Mouse (Mus musculus) cerebellum, postnatal 25 days (tissue): ENCODE data around the gene Akr1d1.
A peak's percentile ranks its signal among the peaks of the same experiment; 100 is the strongest.

Source experiments
- DNase-seq, 2 experiments: peaks; one replicate each; pipeline ENCODE4 v3.0.0; 2021; ENCODE audit warnings: mixed read lengths in 2 of 2

The Akr1d1 gene

DNA sequence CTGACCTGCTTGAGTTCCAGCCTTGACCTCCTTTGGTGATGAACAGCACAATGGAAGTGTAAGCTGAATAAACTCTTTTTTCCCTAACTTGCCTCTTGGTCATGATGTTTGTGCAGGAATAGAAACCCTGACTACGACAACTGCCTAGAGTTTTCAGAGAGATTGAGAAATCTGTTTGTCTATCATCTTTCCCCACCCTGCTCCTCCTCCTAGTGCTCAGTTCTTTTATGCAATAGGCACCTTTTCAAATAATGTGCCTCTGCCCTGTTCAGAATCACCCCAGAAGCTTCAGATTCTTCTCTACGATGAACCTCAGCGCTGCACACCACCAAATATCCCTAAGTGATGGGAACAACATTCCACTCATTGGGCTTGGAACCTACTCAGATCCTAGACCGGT, at the start of gene Akr1d1:
Gene Akr1d1 (plus strand): TSS at position 234 of the 400 bp plus-strand sequence.
- DNase-seq = no peak

DNA sequence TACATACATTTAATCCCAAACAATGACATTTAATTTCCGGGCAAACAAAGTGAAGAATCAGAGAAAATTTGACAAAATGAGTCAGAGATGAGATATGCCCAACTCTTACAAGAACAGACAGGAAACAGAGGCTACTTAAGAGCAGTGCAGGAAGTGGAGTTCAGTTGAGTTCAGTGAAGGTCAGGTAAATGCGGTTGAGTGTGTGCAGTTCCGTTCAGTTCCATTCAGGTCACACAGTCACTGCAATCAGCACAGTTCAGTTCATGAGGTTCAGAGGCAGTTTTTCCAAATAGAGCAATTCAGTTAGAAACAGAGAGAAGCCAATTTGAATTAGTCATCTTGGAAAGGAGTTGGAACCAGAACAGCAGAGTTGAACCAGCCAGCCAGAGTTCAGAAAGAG, 48.8 kb upstream of the Akr1d1 start:
- no peak for DNase-seq

DNA sequence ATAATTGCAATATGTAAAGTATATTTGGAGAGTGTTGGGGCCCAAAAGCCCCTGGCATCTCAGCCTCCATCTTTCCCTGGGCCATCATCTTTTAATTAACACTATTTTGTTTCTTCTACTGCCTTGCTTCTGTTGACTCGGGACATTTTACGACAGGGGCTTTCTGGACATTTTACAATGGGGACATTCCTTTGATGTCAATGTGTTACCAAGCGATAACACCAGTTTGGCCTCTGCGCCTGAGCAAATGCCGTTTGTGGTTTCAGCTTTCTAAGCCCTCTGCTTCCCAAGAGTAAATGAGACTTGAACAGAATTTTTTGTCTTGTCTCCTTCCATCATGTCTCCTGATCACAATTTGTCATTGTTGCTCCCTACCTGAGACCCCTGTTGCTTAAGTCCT, 46.7 kb upstream of the Akr1d1 start:
- DNase-seq = no peak

DNA sequence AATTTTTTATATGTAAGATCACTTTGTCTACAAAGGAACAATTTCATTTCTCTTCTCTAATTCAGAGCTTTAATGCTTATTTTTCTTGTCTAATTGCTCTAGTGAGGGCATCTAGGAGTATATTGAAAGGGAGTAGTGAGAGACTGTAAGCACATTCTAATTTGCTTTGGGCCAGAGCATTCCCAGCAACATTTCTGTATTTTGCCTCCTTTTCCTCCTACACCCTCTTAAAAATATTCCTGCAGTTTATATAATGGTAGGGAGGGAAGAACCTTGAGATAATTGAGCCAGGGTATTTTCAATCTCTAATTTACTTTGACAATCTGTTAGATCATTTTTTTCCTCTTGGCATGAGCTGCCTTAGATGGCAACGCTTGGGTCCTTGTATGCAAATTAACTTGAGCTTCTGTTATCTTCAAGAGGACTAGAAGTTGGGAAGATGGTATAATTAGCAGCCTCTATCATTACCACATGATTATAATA, 45.3 kb upstream of the Akr1d1 start:
- DNase-seq = no peak

DNA sequence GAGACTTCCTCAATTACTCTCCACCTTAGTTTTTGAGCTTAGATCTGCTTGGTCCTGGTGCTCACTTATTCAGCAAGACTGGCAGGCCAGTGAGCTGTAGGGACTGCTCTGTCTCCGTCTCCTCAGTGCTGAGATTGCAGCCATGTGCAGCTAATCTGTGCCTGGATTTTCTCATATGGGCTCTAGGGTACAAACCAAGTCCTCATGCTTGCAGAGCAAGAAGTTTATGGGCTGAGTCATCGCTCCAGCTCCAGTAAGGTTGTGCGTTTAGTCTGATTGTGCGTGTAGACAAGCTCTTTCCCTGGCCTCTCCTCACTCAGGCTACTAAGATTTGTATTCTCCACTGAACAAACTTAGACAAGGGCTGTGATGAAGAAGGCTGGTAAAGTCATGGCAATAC, 43.5 kb upstream of the Akr1d1 start:
- DNase-seq = no peak

DNA sequence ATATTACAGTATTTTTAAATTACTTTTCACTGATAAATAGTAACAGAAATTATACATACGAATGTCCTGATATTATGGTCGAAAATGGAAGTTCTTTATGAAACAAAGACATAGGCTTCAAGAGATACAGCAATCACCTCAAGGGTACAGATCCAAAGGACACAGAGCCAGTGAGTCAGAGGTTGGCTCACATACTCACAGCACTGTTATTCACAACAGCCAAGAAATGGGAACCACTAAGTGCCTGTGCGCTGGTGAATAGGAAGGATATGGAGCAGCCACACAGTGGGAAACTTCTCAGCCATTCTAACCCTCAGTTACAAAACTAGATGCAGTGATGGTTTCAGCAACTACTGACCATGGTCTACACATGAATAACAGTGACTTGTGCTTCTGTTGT, 37.7 kb upstream of the Akr1d1 start:
- no peak for DNase-seq

DNA sequence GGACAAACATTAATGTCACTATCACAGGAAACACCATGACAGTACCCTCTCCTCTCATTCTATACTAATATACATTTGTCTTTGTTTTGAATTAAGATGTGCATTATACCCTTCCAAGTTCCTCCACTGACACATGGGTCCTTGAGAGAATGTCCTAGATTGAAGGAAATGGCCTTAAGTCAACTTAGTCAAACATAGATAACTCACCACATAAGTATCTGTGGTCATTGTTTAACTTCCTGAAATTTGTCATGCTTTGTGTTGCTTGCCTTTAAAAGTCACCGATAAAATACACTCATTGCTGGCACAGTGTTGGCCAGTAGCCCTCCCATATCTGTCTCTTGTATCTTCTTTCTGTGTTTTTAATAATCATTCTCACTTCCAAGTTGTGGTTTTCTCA, 35.0 kb upstream of the Akr1d1 start:
- no peak for DNase-seq

DNA sequence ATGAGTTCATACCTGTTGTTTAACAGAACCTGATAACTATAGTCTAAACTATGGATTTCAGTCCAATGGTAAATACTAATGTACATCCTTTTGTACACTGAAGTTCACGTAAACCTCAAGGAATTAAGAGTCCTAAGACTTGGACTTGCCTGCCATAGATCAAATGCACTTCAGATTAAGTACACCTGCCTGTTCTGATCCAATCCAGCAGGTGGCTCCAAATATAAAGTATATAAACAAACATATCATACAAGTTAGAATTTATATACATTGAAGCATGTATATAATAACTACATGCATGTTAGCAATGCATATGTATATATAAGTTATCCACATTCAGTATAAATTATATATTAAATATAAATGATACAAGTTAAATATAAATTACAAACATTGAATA, 33.1 kb upstream of the Akr1d1 start:
- DNase-seq = no peak

DNA sequence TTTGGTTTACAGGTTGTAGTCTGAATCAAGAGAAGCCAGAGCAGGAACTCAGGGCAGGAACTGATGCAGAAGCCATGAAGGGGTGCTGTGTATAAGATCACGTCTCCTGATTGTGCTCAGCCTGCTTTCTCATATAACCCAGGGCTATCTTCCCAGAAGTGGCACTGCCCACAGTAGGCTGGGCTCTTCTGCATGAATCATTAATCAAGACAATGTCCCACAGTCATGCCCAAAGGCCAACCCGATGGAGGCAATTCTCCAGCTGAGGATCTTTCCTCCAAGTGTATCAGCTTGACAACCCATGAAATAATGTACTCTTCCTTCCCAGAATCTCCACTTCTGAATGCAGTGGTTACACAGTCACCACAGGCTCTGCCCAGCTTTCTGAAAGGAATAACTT, 24.4 kb upstream of the Akr1d1 start:
- DNase-seq = no peak

DNA sequence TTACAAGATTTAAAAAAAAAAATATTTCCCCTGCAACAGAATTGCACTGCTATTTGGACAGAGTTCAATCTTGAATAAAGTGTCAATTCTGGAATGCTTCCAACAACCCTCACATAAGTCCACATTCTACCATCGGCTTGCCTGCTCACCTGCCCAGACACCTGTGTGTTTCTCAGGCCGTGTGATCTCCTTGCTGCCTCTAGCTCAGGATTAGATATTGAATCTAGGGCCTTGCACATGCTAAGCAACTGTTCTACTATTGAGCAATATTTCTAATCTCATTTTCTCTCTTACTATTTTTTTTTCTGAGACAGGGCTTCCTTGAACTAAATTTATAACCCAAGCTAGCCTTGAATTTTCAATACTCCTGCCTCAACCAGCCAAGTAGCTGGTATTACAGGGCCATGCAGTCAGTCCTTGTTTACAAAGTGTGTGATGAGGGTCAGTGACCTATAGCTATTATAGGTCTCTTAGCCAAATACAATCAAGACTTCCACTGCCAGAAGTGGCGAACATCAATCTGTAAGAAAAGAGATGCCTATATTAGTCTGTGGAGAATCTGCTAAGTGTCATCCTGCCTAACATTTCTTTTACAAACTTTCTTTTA, 23.0 kb upstream of the Akr1d1 start:
- no peak for DNase-seq

DNA sequence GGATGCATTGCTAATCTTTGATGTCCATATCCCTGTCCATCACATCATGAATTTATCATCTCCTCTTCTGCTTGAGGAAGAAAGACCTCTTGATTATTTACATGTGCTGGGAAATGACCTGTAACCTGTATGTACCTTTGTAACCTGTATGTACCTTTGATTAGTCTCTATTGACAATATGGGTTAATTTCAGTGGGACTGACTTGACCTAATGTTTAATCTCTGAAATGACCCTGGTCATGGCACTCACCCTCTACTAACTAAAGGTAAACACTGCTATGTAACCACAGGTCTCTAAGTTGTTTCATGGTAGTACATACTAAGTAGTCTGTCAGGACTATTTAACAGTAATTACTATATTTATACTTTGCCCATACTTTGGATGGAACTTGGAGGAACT, 19.2 kb upstream of the Akr1d1 start:
- no peak for DNase-seq

DNA sequence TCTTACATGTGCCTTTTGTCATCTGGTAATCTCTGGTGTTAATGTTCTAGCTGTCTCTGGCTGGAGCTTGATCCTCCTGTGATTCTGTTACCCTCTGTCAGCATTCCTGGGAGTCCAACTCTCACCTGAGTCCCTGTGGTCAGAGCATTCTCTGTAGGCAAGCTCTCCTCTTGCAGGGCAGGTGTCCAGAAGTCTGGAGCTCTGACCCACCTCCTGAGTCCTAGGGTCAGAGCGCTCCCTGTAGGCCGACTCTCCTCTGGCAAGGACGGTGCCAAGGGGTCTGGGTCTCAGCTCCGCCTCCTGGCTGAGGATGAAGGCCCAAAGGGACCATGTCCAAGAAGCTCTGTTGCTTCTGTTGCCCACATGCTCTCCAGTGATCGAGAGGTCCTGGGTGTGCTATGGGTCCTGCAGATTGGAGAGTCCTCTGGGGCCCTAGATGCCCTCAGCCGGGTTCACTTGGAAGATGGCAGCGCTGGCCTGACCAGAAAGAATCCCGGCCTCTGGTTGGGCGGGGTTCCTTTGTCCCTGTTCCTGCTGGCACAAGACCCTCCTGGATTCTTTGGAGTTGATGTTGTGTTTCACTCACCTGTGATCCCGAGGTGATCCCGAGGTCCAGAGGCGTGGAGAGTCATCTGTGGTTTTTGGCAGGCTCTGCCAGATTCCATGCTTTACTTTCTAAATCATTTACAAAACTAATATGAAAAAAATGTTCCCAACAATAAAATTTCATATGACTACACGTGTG, 9.2 kb upstream of the Akr1d1 start:
- DNase-seq = no peak

DNA sequence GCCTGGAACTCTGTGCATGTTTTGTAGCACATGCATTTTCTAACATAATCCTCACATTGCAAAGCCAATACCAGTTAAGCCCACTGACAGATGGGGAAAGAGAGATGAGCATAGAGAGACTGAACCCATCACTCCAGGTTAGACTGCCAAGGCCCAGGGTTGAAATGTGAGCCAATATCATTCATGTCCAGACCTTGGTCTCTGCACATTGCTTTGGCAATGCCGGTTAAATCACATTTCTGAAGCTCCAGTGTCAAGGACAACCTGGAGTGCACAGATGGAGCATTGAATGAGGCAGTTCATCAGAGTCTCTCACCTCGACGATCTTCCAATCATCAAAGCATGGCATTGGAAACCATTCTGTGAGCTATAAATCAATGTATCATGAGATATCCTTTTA, 2.1 kb downstream of the Akr1d1 start:
- no peak for DNase-seq

DNA sequence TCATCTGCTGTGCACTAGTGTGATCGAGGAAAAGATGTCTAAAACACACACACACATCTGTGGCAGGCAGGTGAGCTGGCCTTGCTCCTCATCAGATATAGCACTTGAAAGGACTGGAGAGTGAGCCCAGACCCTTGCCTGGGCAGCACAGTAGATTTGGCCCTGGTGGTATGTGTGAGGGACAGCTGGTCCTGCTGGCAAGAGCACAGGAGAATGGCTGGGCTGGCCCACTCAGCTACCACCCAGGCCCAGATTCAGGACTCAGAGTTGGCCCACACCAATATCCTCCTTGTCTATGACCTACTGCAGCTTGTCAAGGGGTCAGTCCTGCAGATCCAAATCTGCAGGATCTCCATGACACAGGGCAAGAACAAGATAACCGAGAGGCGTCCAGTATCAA, 6.9 kb downstream of the Akr1d1 start:
- no peak for DNase-seq

DNA sequence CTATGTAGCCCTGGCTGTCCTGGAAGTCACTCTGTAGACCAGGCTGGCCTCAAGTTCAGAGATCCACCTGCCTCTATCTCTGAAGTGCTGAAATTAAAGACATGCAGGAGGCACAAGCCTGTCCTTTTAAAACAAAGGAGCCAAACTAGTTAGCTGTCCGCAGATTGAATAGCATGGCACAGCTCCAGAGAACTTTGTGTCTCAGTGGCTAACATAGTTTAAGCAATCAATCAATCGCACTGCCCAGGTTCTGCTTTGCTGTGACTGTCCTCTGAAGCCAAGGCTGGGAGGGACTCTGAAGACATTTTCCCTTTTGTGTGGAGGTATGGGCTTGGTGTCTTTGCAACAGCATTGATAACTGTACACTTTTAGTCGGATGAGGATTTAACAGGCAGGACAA, 7.8 kb downstream of the Akr1d1 start:
- DNase-seq = no peak

DNA sequence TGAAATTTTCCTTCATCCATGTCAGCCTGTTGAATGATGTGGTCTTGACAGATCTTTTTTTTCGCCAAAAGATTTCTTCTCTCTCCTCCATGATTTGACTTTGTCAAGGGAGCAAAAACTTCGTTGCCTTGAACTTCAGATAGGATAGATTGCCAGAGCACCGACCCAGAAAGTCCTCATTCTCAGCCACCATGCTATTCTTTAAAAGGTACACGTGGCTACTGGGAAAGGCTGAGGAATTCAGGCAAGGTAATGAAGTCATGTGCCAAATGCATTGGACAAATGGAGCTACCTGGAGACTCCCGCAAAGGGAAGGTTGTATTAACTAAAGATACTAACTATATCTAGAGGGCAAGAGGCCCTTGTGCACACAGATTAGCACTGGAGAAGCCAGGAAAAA, 8.8 kb downstream of the Akr1d1 start:
- no peak for DNase-seq

DNA sequence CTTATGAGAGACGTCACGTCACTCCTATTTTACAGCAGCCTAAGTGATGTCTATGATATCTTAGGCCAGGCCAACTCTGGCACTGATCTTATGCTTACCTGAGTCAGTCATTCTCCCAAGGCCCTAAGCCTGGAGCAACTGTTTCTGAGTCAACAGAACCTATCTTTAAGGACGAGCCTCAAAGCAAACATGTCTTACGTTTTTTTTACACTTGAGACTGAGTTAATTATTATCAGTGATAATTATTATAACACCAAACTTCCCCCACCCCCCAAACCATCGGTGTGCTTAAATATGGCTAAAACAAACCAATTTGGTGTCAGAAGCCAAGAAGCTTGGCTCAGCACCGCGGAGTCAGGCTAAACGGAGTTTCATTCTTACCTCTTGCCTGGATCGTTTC, 9.4 kb downstream of the Akr1d1 start:
- no peak for DNase-seq

DNA sequence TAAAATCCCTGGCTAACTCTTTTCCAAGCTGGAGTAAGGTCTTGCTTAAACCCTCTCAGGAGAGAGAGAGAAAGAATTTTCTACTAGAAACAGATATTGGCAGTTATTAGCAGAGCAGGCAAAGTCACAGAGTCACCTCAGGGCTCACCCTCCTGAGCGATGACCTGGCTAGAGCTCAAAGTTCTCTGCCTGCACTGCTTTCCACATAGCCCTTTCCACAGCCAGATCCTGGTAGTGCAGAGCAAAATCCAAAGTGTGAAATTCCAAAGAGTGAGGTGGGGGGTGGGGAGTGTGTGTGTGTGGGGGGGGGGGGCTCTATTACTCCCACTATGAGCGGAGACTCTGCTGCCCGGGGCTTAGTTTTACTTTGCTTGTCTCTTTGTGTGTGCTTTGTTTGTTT, 10.1 kb downstream of the Akr1d1 start:
- DNase-seq = no peak

DNA sequence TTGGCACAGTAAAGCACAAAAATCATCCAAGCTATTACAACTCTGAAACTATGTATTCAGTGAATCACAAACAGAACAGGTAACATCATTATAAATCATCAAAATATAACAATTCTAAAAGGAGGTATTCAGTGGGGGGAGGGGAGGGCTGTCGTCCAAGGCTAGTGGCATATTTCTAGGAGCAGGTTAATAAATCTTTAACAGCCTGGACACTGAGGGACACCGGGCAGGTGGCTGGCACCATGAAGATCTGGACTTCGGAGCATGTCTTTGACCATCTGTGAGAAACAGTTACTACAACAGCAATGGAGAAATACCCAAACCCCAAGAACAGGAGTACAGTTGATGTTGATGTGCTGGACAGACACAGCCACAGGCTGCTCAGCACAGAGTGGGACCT, 11.2 kb downstream of the Akr1d1 start:
- no peak for DNase-seq

DNA sequence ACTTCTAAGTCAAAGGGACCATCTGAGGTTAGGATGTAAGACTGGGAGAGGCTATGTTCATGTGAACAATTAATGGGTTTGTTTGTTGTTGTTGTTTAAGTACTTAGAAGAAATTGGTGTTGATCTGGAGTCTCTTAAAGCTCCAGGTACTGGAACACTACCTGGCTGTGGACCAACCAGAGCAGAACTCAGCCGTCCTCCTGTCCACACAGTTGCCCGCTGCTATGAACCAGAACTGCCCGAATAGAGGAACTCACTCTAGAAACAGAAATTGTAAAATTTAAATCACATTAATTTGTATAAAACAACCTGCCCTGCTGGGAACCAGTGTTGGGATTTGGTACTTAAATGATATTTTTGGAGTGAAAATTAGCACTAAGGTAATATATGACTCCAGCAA, 12.2 kb downstream of the Akr1d1 start:
- DNase-seq = no peak

DNA sequence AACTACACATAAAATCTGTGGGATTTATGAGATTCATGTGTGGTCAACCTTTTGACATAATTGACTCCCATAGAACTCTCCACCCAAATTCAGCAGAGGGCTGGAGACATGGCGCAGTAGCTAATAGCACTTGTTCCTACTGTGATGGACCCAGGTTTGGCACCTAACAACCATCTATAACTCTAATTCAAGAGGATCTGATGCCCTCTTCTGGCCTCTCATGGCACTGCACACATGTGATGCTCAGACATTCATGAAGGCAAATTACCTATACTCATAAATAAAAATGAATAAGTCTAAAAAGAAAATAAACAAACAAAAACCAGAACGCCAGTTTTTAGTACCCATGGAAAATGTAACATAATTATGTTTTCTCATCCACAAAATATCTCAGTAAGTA, 22.8 kb downstream of the Akr1d1 start:
- DNase-seq = peak in 1 of 2 experiments; percentile 12

DNA sequence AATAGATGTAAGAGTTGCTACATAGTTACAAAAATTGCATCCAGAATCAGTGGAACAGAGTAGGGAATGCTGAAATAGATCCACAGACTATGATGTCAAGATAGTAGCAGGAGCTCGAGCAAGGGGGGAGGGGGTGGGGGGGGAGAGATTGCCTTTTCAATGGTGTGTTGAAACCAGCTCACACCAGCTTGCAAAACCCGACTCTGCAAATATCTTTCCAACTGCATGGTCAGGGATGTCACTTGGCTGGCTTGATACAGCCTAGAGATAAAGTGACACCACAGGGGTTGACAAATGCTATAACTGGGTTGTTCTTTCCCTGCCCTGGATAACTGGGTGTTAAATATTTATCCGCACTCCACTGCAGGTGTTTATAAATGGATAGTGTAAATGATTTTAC, 24.0 kb downstream of the Akr1d1 start:
- DNase-seq = no peak

DNA sequence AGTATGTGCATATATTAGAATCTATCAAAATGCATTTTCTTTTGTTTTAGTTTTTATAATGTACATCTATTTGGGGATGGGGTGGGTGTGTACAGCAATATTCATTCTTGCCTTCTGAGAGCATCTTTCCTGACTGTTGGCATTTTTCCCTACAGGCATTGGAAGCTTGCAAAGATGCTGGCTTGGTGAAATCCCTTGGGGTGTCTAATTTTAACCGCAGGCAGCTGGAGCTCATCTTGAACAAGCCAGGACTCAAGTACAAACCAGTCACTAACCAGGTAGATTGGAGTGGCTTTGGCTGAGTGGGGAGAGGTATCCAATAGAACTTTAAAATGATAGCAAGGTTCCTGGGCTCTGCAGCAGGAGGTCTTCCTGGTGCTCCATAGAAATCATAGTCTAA, 24.4 kb downstream of the Akr1d1 start:
- no peak for DNase-seq

DNA sequence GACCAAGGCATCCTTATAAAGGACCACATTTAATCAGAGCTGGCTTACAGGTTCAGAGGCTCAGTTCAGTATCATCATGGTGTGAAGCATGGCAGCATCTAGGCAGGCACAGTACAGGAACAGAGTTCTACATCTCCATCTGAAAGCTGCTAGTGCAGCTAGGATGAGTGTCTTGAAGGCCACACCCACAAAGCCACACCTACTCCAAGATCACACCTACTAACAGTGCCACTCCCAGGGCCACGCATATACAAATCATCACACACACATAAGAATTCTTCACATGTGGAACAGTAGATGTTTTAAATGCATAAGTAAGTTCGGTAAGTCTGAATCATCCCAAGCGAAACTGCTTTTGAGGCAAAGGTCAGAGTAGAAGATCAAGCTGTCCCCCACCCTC, 33.9 kb downstream of the Akr1d1 start:
- DNase-seq = no peak

DNA sequence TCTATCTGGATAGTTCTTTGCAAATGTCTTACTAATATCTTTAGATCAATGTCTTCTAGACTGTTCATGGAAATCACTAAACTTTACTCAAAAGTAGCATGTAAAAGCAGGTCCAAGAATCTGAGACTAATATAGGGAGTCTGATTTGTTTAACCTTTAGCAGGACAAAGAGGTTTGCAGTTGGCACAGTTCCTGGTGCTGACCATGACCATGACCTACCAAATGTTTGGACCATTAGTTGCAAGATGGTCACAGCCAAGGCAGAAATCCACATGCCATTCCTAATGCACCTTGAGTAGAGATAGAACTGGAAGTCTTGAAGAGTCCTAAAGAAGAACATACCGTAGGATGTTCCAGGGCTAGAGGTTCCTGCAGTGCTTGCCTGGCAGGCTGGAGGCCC, 37.4 kb downstream of the Akr1d1 start:
- DNase-seq = no peak
